Mouse (Mus musculus): Measurements from ENCODE around the gene Cacng2.

Cacng2 gene

GRCm38 (mm10) chr15:78119704-78120103, at the start of gene Cacng2:
Gene Cacng2, minus strand, starts transcription at chr15:78120028.
- peak; percentile 94 to 97 for DNase-seq

- no peak for DNase-seq
Measured at GRCm38 (mm10) chr15:78169566-78169965, 49.7 kb upstream of the Cacng2 start.

- DNase-seq, result no peak
Measured at GRCm38 (mm10) chr15:78165292-78165691, 45.5 kb upstream of the Cacng2 start.

- DNase-seq, result no peak
Measured at GRCm38 (mm10) chr15:78164466-78164865, 44.6 kb upstream of the Cacng2 start.

GRCm38 (mm10) chr15:78161946-78162345, 42.1 kb upstream of the Cacng2 start:
- DNase-seq, result no peak

GRCm38 (mm10) chr15:78158335-78158734, 38.5 kb upstream of the Cacng2 start:
- no peak for DNase-seq

- no peak for DNase-seq
Measured at GRCm38 (mm10) chr15:78157824-78158223, 38.0 kb upstream of the Cacng2 start.

GRCm38 (mm10) chr15:78157330-78157729, 37.5 kb upstream of the Cacng2 start:
- no peak for DNase-seq

GRCm38 (mm10) chr15:78155421-78155820, 35.6 kb upstream of the Cacng2 start:
- no peak for DNase-seq

- peak; percentile 67 to 80 for DNase-seq
Measured at GRCm38 (mm10) chr15:78153045-78153775, 33.4 kb upstream of the Cacng2 start.

GRCm38 (mm10) chr15:78148565-78148964, 28.7 kb upstream of the Cacng2 start:
- no peak for DNase-seq

- no peak for DNase-seq
Measured at GRCm38 (mm10) chr15:78140226-78140625, 20.4 kb upstream of the Cacng2 start.

- DNase-seq, result no peak
Measured at GRCm38 (mm10) chr15:78134606-78135005, 14.8 kb upstream of the Cacng2 start.

GRCm38 (mm10) chr15:78133389-78133788, 13.6 kb upstream of the Cacng2 start:
- no peak for DNase-seq

- DNase-seq, result no peak
Measured at GRCm38 (mm10) chr15:78119248-78119647, 580 bp downstream of the Cacng2 start.

- DNase-seq, result no peak
Measured at GRCm38 (mm10) chr15:78118275-78118995, 1.4 kb downstream of the Cacng2 start.

- DNase-seq, result no peak
Measured at GRCm38 (mm10) chr15:78117731-78118130, 2.1 kb downstream of the Cacng2 start.

- no peak for DNase-seq
Measured at GRCm38 (mm10) chr15:78116936-78117335, 2.9 kb downstream of the Cacng2 start.

- no peak for DNase-seq
Measured at GRCm38 (mm10) chr15:78116244-78116643, 3.6 kb downstream of the Cacng2 start.

- DNase-seq, result no peak
Measured at GRCm38 (mm10) chr15:78099516-78099915, 20.3 kb downstream of the Cacng2 start.

- no peak for DNase-seq
Measured at GRCm38 (mm10) chr15:78096004-78096403, 23.8 kb downstream of the Cacng2 start.

- DNase-seq, result no peak
Measured at GRCm38 (mm10) chr15:78093597-78093996, 26.2 kb downstream of the Cacng2 start.

- no peak for DNase-seq
Measured at GRCm38 (mm10) chr15:78082841-78083572, 36.8 kb downstream of the Cacng2 start.

- DNase-seq, result no peak
Measured at GRCm38 (mm10) chr15:78082149-78082548, 37.7 kb downstream of the Cacng2 start.
